Mouse (Mus musculus) lung, adult 2 months (tissue): ENCODE results near the gene Kmo. TPM values are rescaled to one million over a fixed set of nuclear protein-coding genes. Genes with fewer than 3 reads are reported as not detected.

ENCODE experiments used
- DNase-seq: peaks from one replicate; pipeline ENCODE4 v3.0.0; 2022
- H3K4me1 ChIP-seq: fragments of 200-500 bp; 2 replicates; pipeline ENCODE4 v1.6.1; 2011; ENCODE audit warnings: low read length; ENCODE audit not compliant: control insufficient read depth, insufficient read depth
- H3K4me3 ChIP-seq: fragments of 200-500 bp; replicated peaks from 2 replicates; pipeline ENCODE3; 2011; ENCODE audit warnings: low read depth, mild to moderate bottlenecking, control low read depth, low read length; ENCODE audit errors: extremely low read depth
- CTCF ChIP-seq: fragments of 200-500 bp; IDR thresholded peaks from 2 replicates; pipeline ENCODE4 v1.5.1; 2011; ENCODE audit warnings: mild to moderate bottlenecking, low read length, control low read depth; ENCODE audit not compliant: insufficient read depth
- POLR2A ChIP-seq: fragments of 200-500 bp; IDR thresholded peaks from 2 replicates; pipeline ENCODE4 v1.6.1; 2011; ENCODE audit warnings: low read depth, mild to moderate bottlenecking, control low read depth, low read length, borderline replicate concordance; ENCODE audit errors: extremely low read depth
- WGBS: fragments of 180-500 bp; shearing (Covaris S2); methylation state at CpG from one replicate; pipeline ENCODE4 v1.1.7; 2018; 5-methylcytosine and 5-hydroxymethylcytosine counted together
- polyA plus RNA-seq: library from polyadenylated mRNA; depleted of rRNA; stranded (reverse); fragments of >200 nt; gene quantifications from 2 replicates; pipeline ENCODE4 v1.2.3, GENCODE M21; 2012

Kmo gene
- polyA plus RNA-seq, 1 experiment, result 1.8 TPM

GRCm38 (mm10) chr1:175691686-175692245 lies 71.6 kb downstream of the Kmo start:
- TF ChIP-seq CTCF (no peak), POLR2A (no peak)
- WGBS, result 2% methylated on average over 22 of the region's 22 CpGs
- DNase-seq, result no peak
- H3K4me1 ChIP-seq, result peaks cover 2% of the 10 kb centered on the region; the same call in 1 of the 2 replicates
- H3K4me3 ChIP-seq, result peak overlapping the region; percentile 72

GRCm38 (mm10) chr1:175692246-175692996 lies 72.2 kb downstream of the Kmo start, which contains the start of the genes Opn3 and Chml:
Opn3 (minus strand) TSS chr1:175692776.
Chml (minus strand) TSS chr1:175692901.
- WGBS, result under 1% methylated on average over 71 of the region's 73 CpGs
- Histone ChIP-seq H3K4me1 (peaks cover 2% of the 10 kb centered on the region; the same call in 1 of the 2 replicates), H3K4me3 (peak within 1 kb of the TSS; percentile 72)
- peak; percentile 85 for TF ChIP-seq POLR2A
- no peak for TF ChIP-seq CTCF
- peak; percentile 98 for DNase-seq

GRCm38 (mm10) chr1:175692997-175693361 lies 72.8 kb downstream of the Kmo start:
- peaks cover 2% of the 10 kb centered on the region; the same call in 1 of the 2 replicates for H3K4me1 ChIP-seq
- TF ChIP-seq POLR2A (no peak), CTCF (no peak)
- DNase-seq, result no peak
- WGBS, result under 1% methylated on average over 17 of the region's 17 CpGs
- H3K4me3 ChIP-seq, result peak overlapping the region; percentile 57

GRCm38 (mm10) chr1:175693429-175693960 lies 73.3 kb downstream of the Kmo start:
- TF ChIP-seq CTCF (no peak), POLR2A (no peak)
- Histone ChIP-seq H3K4me1 (peaks cover 2% of the 10 kb centered on the region; the same call in 1 of the 2 replicates), H3K4me3 (no peak overlapping the region)
- DNase-seq, result peak; percentile 8
- 28% methylated on average over 12 of the region's 12 CpGs for WGBS

GRCm38 (mm10) chr1:175698293-175698692 lies 78.1 kb downstream of the Kmo start, which contains the start of gene Wdr64:
Wdr64 (plus strand) TSS chr1:175698593.
- no peak for TF ChIP-seq POLR2A
- TF ChIP-seq CTCF, result no peak
- DNase-seq, result no peak

GRCm38 (mm10) chr1:175699375-175699774 lies 79.2 kb downstream of the Kmo start:
- no peak for DNase-seq
- TF ChIP-seq CTCF (no peak), POLR2A (no peak)
- no peak overlapping the region for H3K4me3 ChIP-seq
- 39% methylated on average over 3 of the region's 3 CpGs for WGBS
- H3K4me1 ChIP-seq, result no peaks in the 10 kb centered on the region

More at GRCm38 (mm10) chr1:175698293-175698692, 78.1 kb downstream of the Kmo start, which contains the start of gene Wdr64:
- Histone ChIP-seq H3K4me3 (no peak within 1 kb of the TSS), H3K4me1 (peaks cover 2% of the 10 kb centered on the region; the same call in 1 of the 2 replicates)
- WGBS, result 75% methylated on average over 1 of the region's 1 CpGs

GRCm38 (mm10) chr1:175699796-175700195 lies 79.6 kb downstream of the Kmo start:
- Histone ChIP-seq H3K4me3 (no peak overlapping the region), H3K4me1 (no peaks in the 10 kb centered on the region)
- DNase-seq, result no peak
- WGBS, result 19% methylated on average over 4 of the region's 4 CpGs
- TF ChIP-seq CTCF (no peak), POLR2A (no peak)

- TF ChIP-seq POLR2A (no peak), CTCF (no peak)
- WGBS, result 65% methylated on average over 4 of the region's 4 CpGs
- no peak overlapping the region for H3K4me3 ChIP-seq
- no peaks in the 10 kb centered on the region for H3K4me1 ChIP-seq
- no peak for DNase-seq
These were observed 81.0 kb downstream of the Kmo start for GRCm38 (mm10) chr1:175701145-175701544.

- DNase-seq, result no peak
- H3K4me3 ChIP-seq, result no peak overlapping the region
- WGBS, result 66% methylated on average over 5 of the region's 5 CpGs
- H3K4me1 ChIP-seq, result no peaks in the 10 kb centered on the region
- TF ChIP-seq POLR2A, result no peak
- no peak for TF ChIP-seq CTCF
These were observed 87.4 kb downstream of the Kmo start for GRCm38 (mm10) chr1:175707599-175707998.
